Mouse (Mus musculus) brown adipose tissue, adult 24 weeks (tissue): Measurements from ENCODE around the gene Atic. TPM values are rescaled to one million over a fixed set of nuclear protein-coding genes. Genes with fewer than 3 reads are reported as not detected.

ENCODE experiments used
- H3K27ac ChIP-seq: fragments of 200-500 bp; replicated peaks from 2 replicates; pipeline ENCODE4 v1.5.1; 2012; ENCODE audit warnings: low read depth, mild to moderate bottlenecking, low read length
- H3K4me1 ChIP-seq: fragments of 200-500 bp; 2 replicates; pipeline ENCODE4 v1.6.1; 2012; ENCODE audit warnings: low read length, mixed read lengths; ENCODE audit not compliant: control insufficient read depth, insufficient read depth, insufficient read length
- H3K4me3 ChIP-seq: fragments of 200-500 bp; 2 replicates; pipeline ENCODE4 v1.5.1; 2012; ENCODE audit warnings: low read depth, mild to moderate bottlenecking, low read length, moderate library complexity; ENCODE audit not compliant: insufficient read depth
- polyA plus RNA-seq: library from polyadenylated mRNA; stranded (reverse); fragments of >200 nt; gene quantifications from 2 replicates; pipeline ENCODE4 v1.2.4, GENCODE M21; 2012; ENCODE audit not compliant: missing spikeins, insufficient read depth, insufficient read length

Atic gene
- polyA plus RNA-seq = 17.6 and 19.8 TPM in 2 replicates

- H3K4me1 ChIP-seq = 0 out of 2 replicates have a peak, but pooled peaks cover 2% of the 10 kb centered on the region
- H3K4me3 ChIP-seq = peak within 1 kb of the TSS; percentile 66
- H3K27ac ChIP-seq = no peak within 1 kb of the TSS
Measured at GRCm38 (mm10) chr1:71556688-71557612, at the start of gene Atic. Gene Atic (plus strand): TSS chr1:71557150.

- Histone ChIP-seq H3K27ac (no peak overlapping the region), H3K4me1 (no peaks in the 10 kb centered on the region), H3K4me3 (no peak overlapping the region)
Measured at GRCm38 (mm10) chr1:71507251-71507650, 49.7 kb upstream of the Atic start.

- H3K4me1 ChIP-seq = no peaks in the 10 kb centered on the region; the same call in 1 of the 2 replicates
- no peak overlapping the region for H3K4me3 ChIP-seq
- no peak overlapping the region for H3K27ac ChIP-seq
Measured at GRCm38 (mm10) chr1:71515041-71515440, 41.9 kb upstream of the Atic start.

- Histone ChIP-seq H3K27ac (no peak overlapping the region), H3K4me1 (no peaks in the 10 kb centered on the region), H3K4me3 (no peak overlapping the region)
Measured at GRCm38 (mm10) chr1:71528808-71529648, 27.9 kb upstream of the Atic start.

GRCm38 (mm10) chr1:71530779-71531178 is 26.2 kb upstream of the Atic start:
- no peaks in the 10 kb centered on the region for H3K4me1 ChIP-seq
- H3K27ac ChIP-seq = no peak overlapping the region
- no peak overlapping the region for H3K4me3 ChIP-seq

GRCm38 (mm10) chr1:71531653-71532052 is 25.3 kb upstream of the Atic start:
- no peak overlapping the region for H3K27ac ChIP-seq
- no peaks in the 10 kb centered on the region for H3K4me1 ChIP-seq

GRCm38 (mm10) chr1:71539641-71540040 is 17.3 kb upstream of the Atic start:
- Histone ChIP-seq H3K4me3 (no peak overlapping the region), H3K4me1 (no peaks in the 10 kb centered on the region; the same call in 1 of the 2 replicates), H3K27ac (no peak overlapping the region)

More at GRCm38 (mm10) chr1:71531653-71532052, 25.3 kb upstream of the Atic start:
- H3K4me3 ChIP-seq = no peak overlapping the region

- Histone ChIP-seq H3K4me1 (no peaks in the 10 kb centered on the region; the same call in 1 of the 2 replicates), H3K4me3 (no peak overlapping the region), H3K27ac (no peak overlapping the region)
Measured at GRCm38 (mm10) chr1:71540437-71540836, 16.5 kb upstream of the Atic start.

GRCm38 (mm10) chr1:71550626-71551195 is 6.2 kb upstream of the Atic start:
- H3K4me1 ChIP-seq = no peaks in the 10 kb centered on the region
- H3K4me3 ChIP-seq = no peak overlapping the region
- H3K27ac ChIP-seq = no peak overlapping the region

GRCm38 (mm10) chr1:71560626-71561025 is 3.7 kb downstream of the Atic start:
- H3K4me3 ChIP-seq = no peak overlapping the region
- no peak overlapping the region for H3K27ac ChIP-seq

GRCm38 (mm10) chr1:71564291-71564690 is 7.3 kb downstream of the Atic start:
- Histone ChIP-seq H3K4me1 (no peaks in the 10 kb centered on the region), H3K4me3 (no peak overlapping the region), H3K27ac (no peak overlapping the region)

More at GRCm38 (mm10) chr1:71560626-71561025, 3.7 kb downstream of the Atic start:
- 0 out of 2 replicates have a peak, but pooled peaks cover 2% of the 10 kb centered on the region for H3K4me1 ChIP-seq

GRCm38 (mm10) chr1:71567884-71568605 is 11.1 kb downstream of the Atic start:
- Histone ChIP-seq H3K27ac (no peak overlapping the region), H3K4me3 (no peak overlapping the region), H3K4me1 (no peaks in the 10 kb centered on the region)

- H3K4me1 ChIP-seq = no peaks in the 10 kb centered on the region
- H3K27ac ChIP-seq = no peak overlapping the region
- no peak overlapping the region for H3K4me3 ChIP-seq
Measured at GRCm38 (mm10) chr1:71570116-71570515, 13.2 kb downstream of the Atic start.

- Histone ChIP-seq H3K4me3 (no peak overlapping the region), H3K27ac (no peak overlapping the region), H3K4me1 (no peaks in the 10 kb centered on the region)
Measured at GRCm38 (mm10) chr1:71575987-71576386, 19.0 kb downstream of the Atic start.
